Mouse (Mus musculus) MEL (cell line): Measurements from ENCODE around the gene 1700029I15Rik. TPM values are rescaled to one million over a fixed set of nuclear protein-coding genes. Genes with fewer than 3 reads are reported as not detected.

Experiments
- DNase-seq: peaks from one replicate; pipeline ENCODE4 v3.0.0; 2011; ENCODE audit warnings: low read depth, low spot score
- H3K27ac ChIP-seq: 2 replicates; pipeline ENCODE4 v1.5.1; 2012; ENCODE audit warnings: low read depth, mild to moderate bottlenecking, control low read depth, low read length, moderate library complexity; ENCODE audit not compliant: control insufficient read depth
- H3K27me3 ChIP-seq, 2 experiments: fragments of 150-350 bp in 1 of 2; sonication (generic) in 1 of 2; 2 replicates each; pipeline ENCODE4 v1.6.1; 2012; ENCODE audit warnings: low read length in 2 of 2, mild to moderate bottlenecking in 2 of 2, improper control_type of control experiment in 1 of 2, moderate library complexity in 1 of 2; ENCODE audit not compliant: insufficient read depth in 2 of 2, control insufficient read depth in 1 of 2
- H3K36me3 ChIP-seq, 2 experiments: 2 replicates each; pipeline ENCODE4 v1.6.1; 2012 to 2014; ENCODE audit warnings: low read length in 2 of 2, improper control_type of control experiment in 1 of 2, inconsistent platforms in 1 of 2, mild to moderate bottlenecking in 1 of 2; ENCODE audit not compliant: insufficient read depth in 2 of 2, control insufficient read depth in 1 of 2
- H3K4me1 ChIP-seq, 2 experiments: fragments of 150-350 bp in 1 of 2; sonication (generic) in 1 of 2; 2 replicates each; pipeline ENCODE4 v1.6.1; 2012; ENCODE audit warnings: low read length in 2 of 2, improper control_type of control experiment in 1 of 2, mild to moderate bottlenecking in 1 of 2; ENCODE audit not compliant: insufficient read depth in 2 of 2, control insufficient read depth in 1 of 2
- H3K4me3 ChIP-seq, 2 experiments: fragments of 150-350 bp in 1 of 2; sonication (generic) in 1 of 2; 2 replicates each; pipeline ENCODE4 v1.5.1; 2012; ENCODE audit warnings: low read depth in 2 of 2, low read length in 2 of 2, mild to moderate bottlenecking in 2 of 2, moderate library complexity in 2 of 2, control low read depth in 1 of 2, improper control_type of control experiment in 1 of 2; ENCODE audit not compliant: control insufficient read depth in 1 of 2, insufficient read depth in 1 of 2
- H3K79me2 ChIP-seq: 2 replicates; pipeline ENCODE4 v1.6.1; 2012; ENCODE audit warnings: mild to moderate bottlenecking, low read length, moderate library complexity; ENCODE audit not compliant: control insufficient read depth, poor library complexity, insufficient read depth
- H3K9ac ChIP-seq: 2 replicates; pipeline ENCODE4 v1.6.1; 2012; ENCODE audit warnings: low read depth, mild to moderate bottlenecking, control low read depth, low read length, moderate library complexity; ENCODE audit not compliant: control insufficient read depth, poor library complexity, severe bottlenecking
- H3K9me3 ChIP-seq: fragments of 150-350 bp; sonication (generic); replicated peaks from 2 replicates; pipeline ENCODE4 v1.6.1; 2012; ENCODE audit warnings: mild to moderate bottlenecking, low read length, improper control_type of control experiment, moderate library complexity; ENCODE audit not compliant: insufficient read depth
- CHD1 ChIP-seq: IDR thresholded peaks from 2 replicates; pipeline ENCODE4 v1.6.1; 2012; ENCODE audit warnings: low read depth, mild to moderate bottlenecking, inconsistent platforms, low read length, improper control_type of control experiment
- CHD2 ChIP-seq: IDR thresholded peaks from 2 replicates; pipeline ENCODE4 v1.6.1; 2011; ENCODE audit warnings: low read length, improper control_type of control experiment
- E2F4 ChIP-seq: IDR thresholded peaks from 2 replicates; pipeline ENCODE4 v1.6.1; 2011; ENCODE audit warnings: low read depth, low read length, improper control_type of control experiment, borderline replicate concordance
- HCFC1 ChIP-seq: IDR thresholded peaks from 2 replicates; pipeline ENCODE4 v1.6.1; 2012; ENCODE audit warnings: low read depth, mild to moderate bottlenecking, inconsistent platforms, low read length, improper control_type of control experiment, moderate library complexity
- KAT2A ChIP-seq: conservative IDR thresholded peaks from 2 replicates; pipeline ENCODE4 v1.6.1; 2012; ENCODE audit warnings: low read depth, low read length, improper control_type of control experiment, inconsistent platforms
- MAX ChIP-seq: IDR thresholded peaks from 2 replicates; pipeline ENCODE4 v1.6.1; 2011; ENCODE audit warnings: low read length, improper control_type of control experiment
- MXI1 ChIP-seq: IDR thresholded peaks from 2 replicates; pipeline ENCODE4 v1.6.1; 2011; ENCODE audit warnings: mild to moderate bottlenecking, low read depth, low read length, improper control_type of control experiment
- MYB ChIP-seq: IDR thresholded peaks from 2 replicates; pipeline ENCODE4 v1.6.1; 2011; ENCODE audit warnings: mild to moderate bottlenecking, low read depth, low read length, improper control_type of control experiment
- MYC ChIP-seq: IDR thresholded peaks from 2 replicates; pipeline ENCODE4 v1.6.1; 2011; ENCODE audit warnings: low read depth, mild to moderate bottlenecking, low read length, improper control_type of control experiment, moderate library complexity
- NRF1 ChIP-seq: IDR thresholded peaks from 2 replicates; pipeline ENCODE4 v1.6.1; 2014; ENCODE audit warnings: low read depth, mild to moderate bottlenecking, inconsistent platforms, low read length, improper control_type of control experiment, moderate library complexity; ENCODE audit not compliant: poor library complexity, insufficient read depth, severe bottlenecking
- POLR2AphosphoS2 ChIP-seq: IDR thresholded peaks from 2 replicates; pipeline ENCODE4 v1.6.1; 2011; ENCODE audit warnings: low read length, improper control_type of control experiment
- POLR2AphosphoS5 ChIP-seq: IDR thresholded peaks from 2 replicates; pipeline ENCODE4 v1.6.1; 2012; ENCODE audit warnings: low read depth, borderline replicate concordance, mild to moderate bottlenecking, inconsistent platforms, low read length, moderate library complexity, mixed read lengths
- RAD21 ChIP-seq: IDR thresholded peaks from 2 replicates; pipeline ENCODE4 v1.6.1; 2011; ENCODE audit warnings: mild to moderate bottlenecking, low read depth, low read length, improper control_type of control experiment
- RCOR1 ChIP-seq: IDR thresholded peaks from 2 replicates; pipeline ENCODE4 v1.6.1; 2012; ENCODE audit warnings: low read depth, mild to moderate bottlenecking, inconsistent platforms, low read length, improper control_type of control experiment
- SIN3A ChIP-seq: IDR thresholded peaks from 2 replicates; pipeline ENCODE4 v1.6.1; 2012; ENCODE audit warnings: low read length, improper control_type of control experiment, inconsistent platforms
- TCF12 ChIP-seq: IDR thresholded peaks from 2 replicates; pipeline ENCODE4 v1.6.1; 2014; ENCODE audit warnings: low read depth, mild to moderate bottlenecking, inconsistent platforms, low read length, improper control_type of control experiment, moderate library complexity
- UBTF ChIP-seq: IDR thresholded peaks from 2 replicates; pipeline ENCODE4 v1.6.1; 2012; ENCODE audit warnings: low read depth, mild to moderate bottlenecking, inconsistent platforms, low read length, improper control_type of control experiment, moderate library complexity, borderline replicate concordance; ENCODE audit not compliant: insufficient read depth
- USF2 ChIP-seq, 2 experiments: IDR thresholded peaks; 2 replicates each; pipeline ENCODE4 v1.6.1; 2011 to 2012; ENCODE audit warnings: improper control_type of control experiment in 2 of 2, low read length in 2 of 2, borderline replicate concordance in 1 of 2, inconsistent platforms in 1 of 2, low read depth in 1 of 2, mild to moderate bottlenecking in 1 of 2; ENCODE audit not compliant: insufficient read depth in 1 of 2
- ZC3H11A ChIP-seq: IDR thresholded peaks from 2 replicates; pipeline ENCODE4 v1.6.1; 2012; ENCODE audit warnings: low read depth, mild to moderate bottlenecking, inconsistent platforms, low read length, improper control_type of control experiment
- ZMIZ1 ChIP-seq: IDR thresholded peaks from 2 replicates; pipeline ENCODE4 v1.6.1; 2012; ENCODE audit warnings: low read depth, mild to moderate bottlenecking, inconsistent platforms, low read length, improper control_type of control experiment, moderate library complexity
- ZNF384 ChIP-seq: IDR thresholded peaks from 2 replicates; pipeline ENCODE4 v1.6.1; 2012; ENCODE audit warnings: low read depth, mild to moderate bottlenecking, inconsistent platforms, low read length, improper control_type of control experiment
- polyA plus RNA-seq, 2 experiments: library from polyadenylated mRNA; stranded (reverse) in 1 of 2; unstranded in 1 of 2; fragments of >175 nt in 1 of 2; fragments of >200 nt in 1 of 2; gene quantifications; 2 replicates each; pipeline versions ENCODE4 v1.2.1 to v1.2.4; 2012; ENCODE audit warnings: low replicate concordance in 2 of 2, low read depth in 1 of 2; ENCODE audit not compliant: insufficient read length in 2 of 2, insufficient read depth in 1 of 2, missing spikeins in 1 of 2
- total RNA-seq: library from RNA; depleted of rRNA; stranded (reverse); fragments of 300-350 nt; gene quantifications from 2 replicates; pipeline ENCODE4 v1.2.3, GENCODE M21; 2012

Gene 1700029I15Rik
- total and polyA plus RNA-seq, 3 experiments, result 0.65 to 3.2 TPM; not detected in 1

- Histone ChIP-seq H3K4me3 (no peak overlapping the region), H3K27me3 (no peaks in the 10 kb centered on the region), H3K9me3 (no peaks in the 10 kb centered on the region), H3K4me1 (no peaks in the 10 kb centered on the region), H3K27ac (no peak overlapping the region), H3K79me2 (no peaks in the 10 kb centered on the region), H3K9ac (no peak overlapping the region), H3K36me3 (peaks cover 0 to 16% of the 10 kb centered on the region in 2 experiments; a peak in 2 of 4 replicates)
- DNase-seq, result no peak
- no peak for TF ChIP-seq E2F4
- no peak for TF ChIP-seq POLR2AphosphoS2
- TF ChIP-seq CHD1, result no peak
- no peak for TF ChIP-seq USF2 (IDR thresholded peaks at IDR 0.05; ENCODE audit: borderline replicate concordance in 1 of 2, insufficient read depth in 1 of 2, low read depth in 1 of 2, low read length in 2 of 2)
- TF ChIP-seq UBTF, result no peak
- no peak for TF ChIP-seq NRF1
- no peak for TF ChIP-seq ZNF384
- no peak for TF ChIP-seq MXI1
- no peak for TF ChIP-seq MYC
Measured at GRCm38 (mm10) chr2:92404737-92405136, 22.4 kb downstream of the 1700029I15Rik start.

- DNase-seq, result no peak
- Histone ChIP-seq H3K36me3 (peaks cover 0 to 16% of the 10 kb centered on the region in 2 experiments; a peak in 2 of 4 replicates), H3K27me3 (no peaks in the 10 kb centered on the region), H3K4me1 (no peaks in the 10 kb centered on the region), H3K9me3 (no peaks in the 10 kb centered on the region), H3K4me3 (no peak overlapping the region), H3K27ac (no peak overlapping the region), H3K79me2 (no peaks in the 10 kb centered on the region), H3K9ac (no peak overlapping the region)
- TF ChIP-seq CHD2 (no peak), MAX (no peak), SIN3A (no peak), ZNF384 (no peak), RAD21 (no peak), UBTF (no peak), ZC3H11A (no peak), TCF12 (no peak), USF2 (IDR thresholded peaks at IDR 0.05; ENCODE audit: borderline replicate concordance in 1 of 2, insufficient read depth in 1 of 2, low read depth in 1 of 2, low read length in 2 of 2) (no peak), POLR2AphosphoS5 (no peak), MYB (no peak), HCFC1 (no peak), RCOR1 (no peak), E2F4 (no peak), ZMIZ1 (no peak), KAT2A (no peak)
Measured at GRCm38 (mm10) chr2:92405687-92406086, 23.3 kb downstream of the 1700029I15Rik start.
